Mouse (Mus musculus) retina, adult 2 months (tissue): ENCODE results near the gene Map3k14.

Source experiments
- DNase-seq: peaks from one replicate; pipeline ENCODE4 v3.0.0-alpha.2; 2012; ENCODE audit warnings: low read depth, low spot score

The Map3k14 gene

DNA sequence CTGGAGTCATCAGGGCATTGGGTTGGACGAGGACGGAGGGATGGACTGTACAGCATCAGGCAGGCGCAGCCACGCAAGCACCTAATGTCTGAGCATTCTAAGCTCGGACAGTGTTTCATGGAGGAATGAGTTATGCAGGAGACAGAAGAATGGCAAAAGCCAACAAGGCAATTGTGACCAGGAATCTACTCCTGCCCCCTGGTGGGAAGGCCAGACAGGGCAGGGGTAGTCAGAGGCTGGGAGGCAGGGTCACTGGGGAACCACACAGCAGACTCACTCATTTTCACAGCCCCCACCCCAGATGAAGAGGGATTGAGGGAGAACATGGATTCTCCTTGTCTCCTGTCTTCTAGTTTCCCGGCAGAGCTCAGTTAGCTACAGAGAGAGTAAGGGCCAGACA lies 4.7 kb upstream of the Map3k14 start:
- no peak for DNase-seq

DNA sequence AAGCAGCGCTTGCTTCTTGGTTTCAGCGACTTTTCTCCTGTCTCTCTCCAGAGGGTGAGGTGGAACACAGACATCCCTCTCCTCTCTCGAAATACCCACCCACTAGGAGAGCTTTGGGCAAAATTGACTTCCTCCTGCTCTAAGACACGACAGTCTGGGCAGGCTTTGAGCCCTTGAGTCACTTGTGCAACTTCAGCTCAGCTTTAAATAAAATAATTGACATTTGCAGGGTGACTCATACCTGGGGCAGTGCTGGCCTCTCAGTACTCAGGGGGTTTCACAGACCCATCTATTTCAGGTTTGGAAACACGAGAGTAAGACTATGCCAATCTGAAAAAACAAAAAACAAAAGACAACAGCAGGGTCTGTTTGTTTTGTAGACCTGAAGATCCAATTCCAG lies 2.2 kb upstream of the Map3k14 start:
- no peak for DNase-seq

DNA sequence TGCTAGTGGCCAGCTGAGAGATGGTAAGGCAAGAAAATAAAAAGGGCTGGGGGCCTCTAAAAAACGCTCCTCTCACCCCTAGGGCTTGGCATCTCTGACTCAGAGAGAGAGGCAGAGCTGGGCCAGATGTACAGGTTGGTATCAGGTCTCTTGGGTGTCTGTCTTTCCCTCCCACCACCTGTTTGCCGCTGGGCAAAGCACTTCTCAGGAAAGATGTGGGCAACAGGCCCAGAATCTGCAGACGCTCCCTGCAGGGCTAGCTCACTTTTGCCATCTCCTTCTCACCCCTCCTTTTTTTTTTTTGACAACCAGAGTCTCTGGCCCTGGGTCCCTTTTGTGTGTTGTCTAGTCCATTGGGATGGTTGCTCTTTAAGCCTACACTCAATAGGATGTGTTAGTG lies 1.6 kb upstream of the Map3k14 start:
- DNase-seq: no peak

- DNase-seq: no peak
Measured at GRCm38 (mm10) chr11:103268350-103268749, 1.1 kb upstream of the Map3k14 start.

GRCm38 (mm10) chr11:103266729-103267345 lies 435 bp downstream of the Map3k14 start:
- no peak for DNase-seq

- no peak for DNase-seq
Measured at GRCm38 (mm10) chr11:103265856-103266255, 1.4 kb downstream of the Map3k14 start.

GRCm38 (mm10) chr11:103265211-103265610 lies 2.1 kb downstream of the Map3k14 start:
- no peak for DNase-seq

- no peak for DNase-seq
Measured at GRCm38 (mm10) chr11:103264427-103265005, 2.8 kb downstream of the Map3k14 start.

DNA sequence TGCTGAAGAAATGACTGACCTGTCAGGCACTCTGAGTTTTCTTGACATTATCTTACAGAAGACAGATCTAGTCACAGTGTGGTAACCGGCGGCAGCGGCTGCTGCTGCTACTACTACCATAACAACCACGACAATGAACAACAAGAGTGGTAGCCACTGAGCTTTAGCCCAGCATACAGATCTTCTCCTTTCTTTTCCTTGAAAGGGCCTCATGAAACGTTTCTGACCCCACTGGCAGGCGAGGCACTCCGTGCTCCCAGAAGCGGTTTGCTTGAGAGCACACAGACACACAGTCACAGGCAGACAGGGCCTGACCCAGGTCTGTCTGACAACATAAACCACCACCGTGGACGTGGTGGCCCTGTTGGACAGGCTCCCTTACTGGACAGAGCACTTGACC lies 3.7 kb downstream of the Map3k14 start:
- DNase-seq: no peak

DNA sequence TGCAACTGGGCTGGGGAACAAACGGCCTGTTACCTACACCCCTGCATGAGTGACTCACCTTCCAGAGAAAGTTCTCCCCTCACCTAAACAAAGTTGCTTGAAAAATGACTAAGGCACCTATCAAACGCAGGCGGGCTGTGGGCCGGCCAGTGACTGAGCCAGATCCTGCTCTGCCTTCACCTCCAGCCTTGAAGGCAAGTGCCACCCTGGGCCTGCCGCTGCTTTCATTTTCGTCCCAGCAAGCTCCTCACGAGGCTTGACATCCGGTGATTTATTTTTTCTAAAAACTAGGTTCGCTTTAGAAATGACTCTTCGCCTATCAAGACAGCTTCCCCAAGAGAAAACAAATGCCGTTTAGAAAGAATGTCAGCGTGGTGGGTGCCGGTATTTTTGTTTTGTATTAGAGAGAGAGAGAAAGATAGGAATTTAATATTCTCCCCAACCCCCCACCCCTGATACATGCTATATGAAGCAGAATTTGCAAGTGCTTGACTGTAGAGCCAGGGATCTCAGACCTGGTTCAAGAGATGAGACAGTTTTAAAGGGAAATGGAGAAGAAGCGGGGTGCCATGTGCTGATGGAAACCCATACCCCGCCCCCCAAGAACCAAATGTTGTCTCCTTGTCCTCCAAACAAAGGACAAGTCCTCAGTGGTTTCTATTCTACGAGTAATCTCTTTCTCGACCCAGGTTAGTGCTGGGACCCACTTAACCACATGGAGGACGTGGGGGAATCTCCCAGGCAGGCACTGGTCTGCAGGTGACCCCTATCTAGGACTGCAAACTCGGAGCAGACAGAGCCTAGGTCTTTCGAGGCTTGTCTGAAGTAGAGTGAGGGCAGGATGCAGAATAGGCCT lies 4.6 kb downstream of the Map3k14 start:
- no peak for DNase-seq

DNA sequence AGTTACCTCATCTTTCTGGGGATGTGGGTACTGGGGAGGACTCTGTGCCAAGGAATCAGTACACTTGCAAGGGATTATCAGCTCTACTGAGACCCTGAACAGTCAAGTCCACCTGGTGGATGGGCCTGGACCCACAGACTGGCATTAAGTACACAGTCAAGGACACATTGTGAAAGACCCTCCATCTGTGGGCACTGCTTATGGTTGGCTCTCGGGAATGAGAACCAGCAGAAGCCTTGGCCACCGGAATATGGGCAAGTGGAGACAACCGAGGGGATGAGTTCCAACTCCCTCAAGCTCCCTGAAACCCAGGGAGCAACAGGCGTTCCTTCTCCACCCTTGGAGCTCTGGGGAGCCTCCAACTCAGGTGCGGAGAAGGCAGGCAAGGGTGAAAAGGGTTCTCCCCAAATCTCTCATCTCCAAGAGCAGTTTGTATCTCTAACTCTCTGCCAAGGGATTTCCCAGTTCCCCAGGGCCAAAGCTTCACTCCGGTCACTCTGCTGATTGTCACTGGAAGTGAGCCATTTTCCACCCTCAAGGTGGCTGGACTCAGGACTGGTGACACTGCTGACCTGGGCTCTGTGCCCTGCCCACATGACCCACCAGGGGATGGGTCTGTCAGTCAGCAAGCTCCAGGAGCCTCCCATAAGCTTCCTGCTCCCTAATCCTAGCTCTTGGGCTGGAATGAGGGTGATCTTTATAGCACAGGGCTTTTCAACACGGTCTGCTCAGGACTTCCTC lies 5.4 kb downstream of the Map3k14 start:
- DNase-seq: no peak

GRCm38 (mm10) chr11:103260515-103261192 lies 6.6 kb downstream of the Map3k14 start:
- no peak for DNase-seq

DNA sequence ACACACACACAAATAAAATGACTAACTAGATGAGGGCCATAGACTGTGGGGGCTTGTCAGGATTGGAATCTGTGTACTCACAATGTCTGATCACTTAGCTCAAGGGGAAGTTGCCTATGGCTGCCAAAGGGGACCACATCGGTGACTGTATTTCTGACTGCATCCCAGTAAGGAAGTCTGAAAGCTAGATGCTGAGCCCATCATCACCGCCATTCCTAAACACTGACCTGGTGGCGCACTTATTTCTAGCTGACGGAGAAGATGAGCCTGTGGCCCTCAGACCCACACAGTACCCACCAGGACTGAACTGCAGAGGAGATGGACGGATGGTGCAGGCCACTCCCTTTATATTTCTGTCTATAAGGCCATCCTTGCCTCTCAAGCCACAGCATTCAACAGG lies 7.2 kb downstream of the Map3k14 start:
- no peak for DNase-seq

GRCm38 (mm10) chr11:103257938-103258481 lies 9.3 kb downstream of the Map3k14 start:
- no peak for DNase-seq

GRCm38 (mm10) chr11:103253605-103254004 lies 13.7 kb downstream of the Map3k14 start:
- DNase-seq: no peak

DNA sequence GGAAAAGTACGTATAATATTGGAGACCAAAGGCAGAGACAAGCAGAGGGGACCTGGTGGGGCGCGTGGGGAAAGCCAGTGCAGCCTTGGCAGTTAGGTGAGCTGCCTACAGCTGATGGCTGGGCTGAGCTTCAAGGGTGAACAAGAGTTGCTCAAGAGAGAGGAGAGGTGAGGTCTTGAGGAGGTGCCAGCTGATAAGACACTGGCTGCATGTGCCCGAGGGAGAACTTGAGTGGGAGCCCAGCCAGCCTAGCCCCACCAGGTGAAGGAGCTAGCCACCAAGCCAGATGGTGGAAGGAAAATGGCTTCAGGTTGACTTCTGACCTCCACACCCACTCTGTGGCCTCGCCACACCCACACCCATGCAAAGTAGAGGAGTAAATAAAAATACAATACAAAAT lies 14.9 kb downstream of the Map3k14 start:
- no peak for DNase-seq

DNA sequence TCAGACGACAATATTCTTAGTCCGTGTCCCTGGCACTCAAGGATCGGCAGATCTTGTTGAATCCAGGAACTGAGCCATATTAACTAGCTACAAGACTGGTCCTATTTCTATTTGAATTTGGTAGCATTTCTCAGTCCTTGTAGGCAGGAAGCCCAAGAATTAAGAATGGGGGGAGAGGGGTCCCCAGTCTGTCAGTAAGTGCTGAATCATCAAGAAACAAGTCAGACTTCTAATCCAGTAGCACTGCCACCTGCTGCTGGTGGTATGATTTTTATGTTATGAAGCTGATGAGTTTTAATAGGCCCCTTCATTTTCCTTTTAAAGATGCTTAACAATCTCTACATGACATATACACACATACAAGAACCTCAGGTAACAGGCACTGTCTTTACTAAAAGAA lies 16.9 kb downstream of the Map3k14 start:
- no peak for DNase-seq

DNA sequence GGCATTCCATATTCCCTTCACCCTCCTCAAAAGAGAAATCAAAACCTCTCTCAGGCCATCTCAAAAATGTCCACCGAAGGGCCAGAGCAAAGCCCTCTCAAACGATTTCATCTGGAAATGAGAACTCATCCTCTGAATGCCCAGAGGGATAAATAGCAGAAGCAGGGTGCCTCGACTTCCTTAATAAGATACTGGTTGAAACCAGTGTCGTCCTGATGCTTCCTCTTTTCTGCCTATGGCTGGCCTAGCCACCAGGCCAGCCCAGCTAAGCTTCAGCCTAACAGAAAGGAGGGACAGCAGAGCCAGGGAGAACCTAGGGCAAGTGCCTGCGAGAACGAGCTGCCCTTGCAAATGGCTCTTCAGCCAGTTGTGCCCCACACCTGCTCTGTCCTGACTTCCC lies 17.8 kb downstream of the Map3k14 start:
- DNase-seq: no peak

- DNase-seq: no peak
Measured at GRCm38 (mm10) chr11:103248837-103249236, 18.4 kb downstream of the Map3k14 start.

- DNase-seq: no peak
Measured at GRCm38 (mm10) chr11:103247504-103248177, 19.6 kb downstream of the Map3k14 start.
